Mouse (Mus musculus): ENCODE measurements around the gene Zfp964.
"Not testable (repeated sequence)": the region's sequence is repeated elsewhere in the genome, so short reads cannot be mapped to it uniquely, and the experiment has no call there.

The Zfp964 gene

GRCm38 (mm10) chr8:69654358-69654981 is at the start of gene Zfp964:
Gene Zfp964, plus strand, starts transcription at chr8:69654479.
- peak; percentile 96 for DNase-seq (ENCODE audit: low spot score)

- no peak for DNase-seq (ENCODE audit: low spot score)
These were observed 39.6 kb upstream of the Zfp964 start for GRCm38 (mm10) chr8:69614687-69615086.

- DNase-seq (ENCODE audit: low spot score) = no peak
These were observed 36.2 kb upstream of the Zfp964 start for GRCm38 (mm10) chr8:69618078-69618477.

- peak; percentile 98 for DNase-seq (ENCODE audit: low spot score)
These were observed 29.0 kb upstream of the Zfp964 start, which contains the start of gene Zfp868 for GRCm38 (mm10) chr8:69625095-69625789. Gene Zfp868, minus strand, starts transcription at chr8:69625548.

GRCm38 (mm10) chr8:69653808-69654357 is 396 bp upstream of the Zfp964 start:
- no peak for DNase-seq (ENCODE audit: low spot score)

- DNase-seq (ENCODE audit: low spot score) = no peak
These were observed 7.0 kb downstream of the Zfp964 start for GRCm38 (mm10) chr8:69661294-69661693.

GRCm38 (mm10) chr8:69665051-69665450 is 10.8 kb downstream of the Zfp964 start:
- DNase-seq (ENCODE audit: low spot score) = not testable (repeated sequence)

- no peak for DNase-seq (ENCODE audit: low spot score)
These were observed 47.5 kb downstream of the Zfp964 start for GRCm38 (mm10) chr8:69701810-69702209.

- DNase-seq (ENCODE audit: low spot score) = not testable (repeated sequence)
These were observed 56.3 kb downstream of the Zfp964 start, which contains the start of gene Zfp869 for GRCm38 (mm10) chr8:69710624-69711023. Gene Zfp869, minus strand, starts transcription at chr8:69710724.

- no peak for DNase-seq (ENCODE audit: low spot score)
These were observed 59.2 kb downstream of the Zfp964 start for GRCm38 (mm10) chr8:69713516-69713915.

GRCm38 (mm10) chr8:69715366-69715765 is 61.1 kb downstream of the Zfp964 start:
- no peak for DNase-seq (ENCODE audit: low spot score)
